Mouse (Mus musculus): ENCODE measurements around the gene Kif19a. TPM values are rescaled to one million over a fixed set of nuclear protein-coding genes. Genes with fewer than 3 reads are reported as not detected.

Gene Kif19a
- polyA plus RNA-seq, 1 experiment from 2014 or later: 0.17 TPM

DNA sequence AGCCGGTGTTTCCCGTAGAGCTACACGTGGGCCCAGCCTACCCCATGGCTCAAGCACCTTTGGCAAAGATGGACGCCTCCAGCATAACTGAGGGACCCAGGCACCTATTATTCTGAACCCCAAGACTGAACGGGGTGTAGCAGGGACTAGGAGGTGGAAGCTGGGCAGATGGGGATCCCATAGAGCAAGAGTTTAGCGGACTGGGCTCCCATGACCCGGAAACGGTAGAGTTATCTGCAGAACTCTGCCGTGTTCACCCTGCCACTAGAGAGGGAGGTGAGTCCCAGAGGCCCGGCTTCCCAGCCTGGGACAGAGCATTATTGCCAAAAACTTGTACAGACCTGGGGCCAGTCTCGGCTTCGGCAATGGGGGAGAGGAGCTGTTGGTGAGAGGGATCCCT lies 25.0 kb downstream of the Kif19a start:
- Histone ChIP-seq H3K4me1 (ENCODE audit: control insufficient read depth, low read depth, low read length) (peaks cover 4% of the 10 kb centered on the region), H3K4me2 (ENCODE audit: low read depth, low read length) (no peak overlapping the region), H3K27me3 (ENCODE audit: control insufficient read depth, insufficient read depth, low read depth, low read length) (peaks cover 85% of the 10 kb centered on the region), H3K4me3 (ENCODE audit: low read depth, low read length) (no peak overlapping the region), H3K9ac (ENCODE audit: low read depth, low read length) (no peak overlapping the region), H3K27ac (ENCODE audit: low read length) (no peak overlapping the region), H3K9me3 (replicated peaks; ENCODE audit: control insufficient read depth, low read length) (no peaks in the 10 kb centered on the region), H3K36me3 (ENCODE audit: control insufficient read depth, insufficient read depth) (no peaks in the 10 kb centered on the region)
- 54% methylated on average over 12 of the region's 12 CpGs for WGBS (ENCODE audit: insufficient replicate concordance)
- ATAC-seq (ENCODE audit: low read depth): no peak

DNA sequence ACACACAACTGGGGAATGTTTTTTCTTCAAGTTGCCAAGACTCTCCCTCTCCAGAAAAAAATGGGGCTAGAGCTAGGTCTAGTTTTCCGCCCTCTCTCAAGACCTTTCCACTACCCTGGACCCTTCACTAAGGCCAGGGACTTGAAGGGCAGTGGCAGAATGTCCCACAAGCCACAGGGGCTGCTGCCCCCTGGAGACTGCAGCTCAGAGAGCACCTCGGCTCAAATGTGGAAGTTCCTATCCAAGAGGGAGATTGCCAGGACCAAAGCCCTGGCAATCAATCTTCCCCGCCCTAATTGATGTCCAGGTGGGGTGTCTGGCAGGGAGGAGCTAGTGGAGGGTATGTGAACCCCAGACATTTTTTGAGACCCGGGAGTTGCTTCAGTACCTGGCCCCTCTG lies 25.7 kb downstream of the Kif19a start:
- Histone ChIP-seq H3K27ac (ENCODE audit: low read length) (no peak overlapping the region), H3K9ac (ENCODE audit: low read depth, low read length) (no peak overlapping the region), H3K4me1 (ENCODE audit: control insufficient read depth, low read depth, low read length) (peaks cover 4% of the 10 kb centered on the region), H3K9me3 (replicated peaks; ENCODE audit: control insufficient read depth, low read length) (no peaks in the 10 kb centered on the region), H3K4me3 (ENCODE audit: low read depth, low read length) (no peak overlapping the region), H3K36me3 (ENCODE audit: control insufficient read depth, insufficient read depth) (no peaks in the 10 kb centered on the region), H3K27me3 (ENCODE audit: control insufficient read depth, insufficient read depth, low read depth, low read length) (peaks cover 78% of the 10 kb centered on the region), H3K4me2 (ENCODE audit: low read depth, low read length) (no peak overlapping the region)
- no peak for ATAC-seq (ENCODE audit: low read depth)
- 12% methylated on average over 4 of the region's 4 CpGs for WGBS (ENCODE audit: insufficient replicate concordance)

DNA sequence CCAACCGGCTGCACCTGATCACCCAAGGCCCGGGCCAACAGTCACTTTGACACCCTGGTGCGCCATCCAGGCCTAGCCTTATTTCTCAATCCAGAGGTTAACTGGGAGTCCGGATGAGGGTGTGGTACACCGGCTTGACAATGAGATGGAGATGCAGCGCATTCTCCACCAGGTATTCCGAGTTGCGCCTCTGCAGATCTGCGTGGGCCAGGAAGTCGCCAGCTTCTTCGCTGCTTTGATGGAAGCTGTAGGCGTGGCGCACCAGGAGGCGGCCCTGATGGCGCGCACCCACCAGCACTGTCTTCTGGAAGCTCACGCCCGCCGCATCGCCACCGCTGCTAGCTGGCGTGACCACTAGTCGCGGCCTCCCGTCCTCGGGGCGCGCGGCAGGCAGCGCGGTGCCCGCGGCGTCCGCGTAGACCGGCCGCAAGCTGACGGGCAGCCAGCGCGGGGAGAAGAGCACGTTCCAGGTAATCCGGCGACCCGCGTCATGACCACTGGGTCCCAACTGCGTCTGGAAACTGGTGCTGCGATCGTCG lies 26.2 kb downstream of the Kif19a start:
- no peaks in the 10 kb centered on the region for H3K36me3 ChIP-seq (ENCODE audit: control insufficient read depth, insufficient read depth)
- no peaks in the 10 kb centered on the region for H3K9me3 ChIP-seq (replicated peaks; ENCODE audit: control insufficient read depth, low read length)
- H3K27me3 ChIP-seq (ENCODE audit: control insufficient read depth, insufficient read depth, low read depth, low read length): peaks cover 73% of the 10 kb centered on the region
- H3K4me2 ChIP-seq (ENCODE audit: low read depth, low read length): peak overlapping the region; percentile 39
- no peak for ATAC-seq (ENCODE audit: low read depth)
- no peak overlapping the region for H3K9ac ChIP-seq (ENCODE audit: low read depth, low read length)
- H3K27ac ChIP-seq (ENCODE audit: low read length): no peak overlapping the region
- H3K4me3 ChIP-seq (ENCODE audit: low read depth, low read length): peak overlapping the region; percentile 32
- H3K4me1 ChIP-seq (ENCODE audit: control insufficient read depth, low read depth, low read length): peaks cover 4% of the 10 kb centered on the region
- 2% methylated on average over 50 of the region's 50 CpGs for WGBS (ENCODE audit: insufficient replicate concordance)

DNA sequence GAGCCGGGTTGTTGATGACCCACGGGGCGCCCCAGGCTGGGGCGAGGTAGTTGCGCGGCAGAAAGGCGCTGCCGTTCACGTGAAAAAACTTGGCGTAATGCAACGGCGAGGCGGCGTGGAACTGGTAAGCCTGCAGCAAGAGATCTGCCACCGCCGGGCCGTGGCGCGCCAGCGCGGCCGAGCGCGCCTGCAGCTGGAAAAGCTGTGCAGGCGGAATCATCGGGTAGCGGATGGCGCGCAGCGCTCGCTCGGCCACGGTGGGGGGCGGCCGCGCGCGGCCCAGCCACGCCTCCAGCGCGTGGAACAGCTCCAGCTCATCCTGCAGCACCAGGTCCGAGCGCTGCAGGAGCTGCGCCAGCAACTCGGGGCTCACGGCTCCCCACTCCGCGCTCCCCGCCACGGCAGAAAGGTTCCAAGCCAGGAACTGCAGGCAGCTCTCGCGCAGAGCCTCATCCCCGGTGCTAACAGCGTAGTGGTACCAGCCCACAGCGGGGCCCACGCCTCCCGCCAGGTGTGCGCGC lies 26.8 kb downstream of the Kif19a start:
- Histone ChIP-seq H3K4me3 (ENCODE audit: low read depth, low read length) (peak overlapping the region; percentile 32), H3K9me3 (replicated peaks; ENCODE audit: control insufficient read depth, low read length) (no peaks in the 10 kb centered on the region), H3K4me2 (ENCODE audit: low read depth, low read length) (peak overlapping the region; percentile 39), H3K4me1 (ENCODE audit: control insufficient read depth, low read depth, low read length) (peaks cover 4% of the 10 kb centered on the region), H3K36me3 (ENCODE audit: control insufficient read depth, insufficient read depth) (no peaks in the 10 kb centered on the region), H3K27me3 (ENCODE audit: control insufficient read depth, insufficient read depth, low read depth, low read length) (peaks cover 67% of the 10 kb centered on the region), H3K9ac (ENCODE audit: low read depth, low read length) (no peak overlapping the region), H3K27ac (ENCODE audit: low read length) (no peak overlapping the region)
- WGBS (ENCODE audit: insufficient replicate concordance): 2% methylated on average over 58 of the region's 59 CpGs
- ATAC-seq (ENCODE audit: low read depth): no peak

DNA sequence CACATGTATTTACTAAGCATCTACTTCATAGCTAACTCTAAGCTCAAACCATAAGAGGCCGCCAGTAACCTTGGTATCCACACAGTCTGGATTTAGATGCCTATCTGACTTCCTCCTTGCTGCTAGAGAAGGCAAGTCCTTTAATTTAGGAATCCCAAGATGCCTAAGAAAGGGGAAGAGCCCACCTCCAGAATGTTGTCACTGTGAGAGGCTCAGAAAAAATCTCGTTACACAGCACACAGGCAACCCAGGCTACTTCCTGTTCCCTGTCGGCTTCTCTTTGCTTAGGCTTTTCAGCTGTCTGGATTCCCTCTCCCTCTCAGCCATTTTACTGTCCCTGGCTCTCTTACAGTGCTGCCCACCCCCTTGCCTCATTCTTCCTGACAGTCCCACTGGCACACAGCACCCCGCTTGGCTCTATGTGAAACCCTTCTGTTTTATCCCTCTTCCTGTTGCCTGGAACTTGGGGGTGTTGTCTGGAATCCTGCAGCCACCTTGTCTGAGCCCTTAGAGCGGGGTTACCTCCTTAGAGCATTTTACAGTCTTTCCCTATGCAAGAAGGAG lies 27.8 kb downstream of the Kif19a start:
- Histone ChIP-seq H3K4me3 (ENCODE audit: low read depth, low read length) (no peak overlapping the region), H3K4me2 (ENCODE audit: low read depth, low read length) (no peak overlapping the region), H3K36me3 (ENCODE audit: control insufficient read depth, insufficient read depth) (no peaks in the 10 kb centered on the region), H3K9ac (ENCODE audit: low read depth, low read length) (no peak overlapping the region), H3K27ac (ENCODE audit: low read length) (no peak overlapping the region), H3K9me3 (replicated peaks; ENCODE audit: control insufficient read depth, low read length) (no peaks in the 10 kb centered on the region), H3K4me1 (ENCODE audit: control insufficient read depth, low read depth, low read length) (peaks cover 4% of the 10 kb centered on the region), H3K27me3 (ENCODE audit: control insufficient read depth, insufficient read depth, low read depth, low read length) (peaks cover 59% of the 10 kb centered on the region)
- 27% methylated on average over 5 of the region's 5 CpGs for WGBS (ENCODE audit: insufficient replicate concordance)
- ATAC-seq (ENCODE audit: low read depth): no peak

DNA sequence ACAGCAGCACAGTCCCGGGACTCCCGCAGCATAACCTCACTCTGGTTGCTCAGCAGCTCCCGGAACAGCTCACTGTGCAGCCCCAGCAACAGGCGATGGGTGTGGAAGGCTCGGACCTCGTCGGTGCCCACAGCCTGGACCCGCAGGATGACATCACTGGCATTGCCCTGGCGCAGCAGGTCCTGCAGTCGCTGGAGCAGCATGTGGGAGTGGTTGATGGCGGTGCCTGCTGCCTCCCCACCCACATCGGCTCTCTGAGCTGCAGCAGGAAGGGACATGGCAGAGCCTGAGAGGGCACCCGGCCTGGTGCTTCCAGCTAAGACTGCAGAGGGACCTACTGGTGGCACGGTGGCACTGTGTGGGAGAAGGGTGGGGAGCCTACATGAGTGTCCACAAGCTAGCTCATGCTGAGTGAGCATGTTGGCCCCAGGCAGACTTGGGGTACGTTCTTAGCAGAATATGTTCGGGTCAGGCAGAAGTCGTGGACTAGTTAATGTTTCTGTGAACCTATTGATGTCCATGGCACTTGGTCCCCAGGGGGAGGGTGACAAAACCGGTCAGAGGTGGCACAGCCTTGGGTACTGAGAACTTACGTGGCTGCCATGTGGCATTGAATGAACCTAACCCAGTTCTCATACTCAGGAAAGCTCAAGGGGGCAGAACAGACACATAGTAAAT lies 28.8 kb downstream of the Kif19a start:
- H3K4me1 ChIP-seq (ENCODE audit: control insufficient read depth, low read depth, low read length): peaks cover 4% of the 10 kb centered on the region
- ATAC-seq (ENCODE audit: low read depth): no peak
- H3K9ac ChIP-seq (ENCODE audit: low read depth, low read length): no peak overlapping the region
- peaks cover 52% of the 10 kb centered on the region for H3K27me3 ChIP-seq (ENCODE audit: control insufficient read depth, insufficient read depth, low read depth, low read length)
- no peak overlapping the region for H3K4me3 ChIP-seq (ENCODE audit: low read depth, low read length)
- H3K27ac ChIP-seq (ENCODE audit: low read length): no peak overlapping the region
- no peaks in the 10 kb centered on the region for H3K9me3 ChIP-seq (replicated peaks; ENCODE audit: control insufficient read depth, low read length)
- no peaks in the 10 kb centered on the region for H3K36me3 ChIP-seq (ENCODE audit: control insufficient read depth, insufficient read depth)
- 57% methylated on average over 19 of the region's 19 CpGs for WGBS (ENCODE audit: insufficient replicate concordance)
- H3K4me2 ChIP-seq (ENCODE audit: low read depth, low read length): no peak overlapping the region

DNA sequence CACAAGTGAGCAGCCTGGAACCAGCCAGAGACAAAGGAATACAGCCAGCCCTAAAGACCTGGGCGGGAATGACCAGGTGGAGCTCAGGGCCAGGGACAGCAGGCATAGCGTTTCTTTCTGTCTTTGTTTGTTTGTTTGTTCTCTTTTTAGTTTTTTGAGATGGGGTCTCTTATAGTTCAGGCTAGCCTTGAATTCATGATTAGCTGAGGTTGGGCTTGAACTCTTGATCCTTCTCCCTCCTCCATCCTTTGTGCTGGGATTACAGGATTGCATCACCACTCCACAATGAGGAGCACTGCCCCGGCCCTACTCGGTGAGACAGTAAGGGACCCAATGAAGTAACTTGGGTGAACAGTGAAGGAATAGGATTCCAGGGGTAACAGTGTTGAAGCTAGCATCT lies 29.5 kb downstream of the Kif19a start:
- 43% methylated on average over 4 of the region's 4 CpGs for WGBS (ENCODE audit: insufficient replicate concordance)

DNA sequence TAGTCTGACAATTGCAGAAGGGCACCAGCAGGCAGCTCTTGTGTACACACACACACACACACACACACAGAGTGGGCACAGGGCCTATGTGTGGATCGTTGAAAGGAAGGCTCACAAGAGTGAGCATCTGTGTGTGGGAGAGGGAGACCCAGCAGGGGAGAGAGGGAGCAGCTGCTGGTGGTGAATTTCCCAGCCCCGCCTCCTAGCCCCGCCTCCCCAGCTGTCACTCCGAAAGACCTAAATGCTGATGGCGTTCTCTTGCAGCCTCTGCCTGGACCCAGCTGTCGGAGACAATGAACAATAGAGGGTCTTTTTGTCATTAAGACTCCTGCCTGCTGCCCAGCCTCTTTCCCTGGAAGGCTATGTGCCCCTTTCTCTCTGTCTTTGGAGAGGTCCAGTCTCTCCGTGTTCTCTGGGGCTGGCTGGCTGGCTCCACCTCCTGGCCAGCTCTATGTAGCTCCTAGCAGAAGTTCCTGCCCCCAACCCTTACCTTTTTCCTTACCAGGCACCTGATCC lies 30.1 kb downstream of the Kif19a start:
- ATAC-seq (ENCODE audit: low read depth): no peak
- Histone ChIP-seq H3K4me1 (ENCODE audit: control insufficient read depth, low read depth, low read length) (no peaks in the 10 kb centered on the region; the same call in none of the 2 replicates), H3K36me3 (ENCODE audit: control insufficient read depth, insufficient read depth) (no peaks in the 10 kb centered on the region), H3K27ac (ENCODE audit: low read length) (no peak overlapping the region), H3K9ac (ENCODE audit: low read depth, low read length) (no peak overlapping the region), H3K27me3 (ENCODE audit: control insufficient read depth, insufficient read depth, low read depth, low read length) (peaks cover 39% of the 10 kb centered on the region), H3K9me3 (replicated peaks; ENCODE audit: control insufficient read depth, low read length) (no peaks in the 10 kb centered on the region), H3K4me2 (ENCODE audit: low read depth, low read length) (peak overlapping the region; percentile 55), H3K4me3 (ENCODE audit: low read depth, low read length) (peak overlapping the region; percentile 26)
- 3% methylated on average over 7 of the region's 7 CpGs for WGBS (ENCODE audit: insufficient replicate concordance)

More for the DNA sequence above, 29.5 kb downstream of the Kif19a start:
- H3K9ac ChIP-seq (ENCODE audit: low read depth, low read length): no peak overlapping the region
- no peaks in the 10 kb centered on the region for H3K36me3 ChIP-seq (ENCODE audit: control insufficient read depth, insufficient read depth)
- H3K4me3 ChIP-seq (ENCODE audit: low read depth, low read length): no peak overlapping the region
- peaks cover 45% of the 10 kb centered on the region for H3K27me3 ChIP-seq (ENCODE audit: control insufficient read depth, insufficient read depth, low read depth, low read length)
- H3K4me2 ChIP-seq (ENCODE audit: low read depth, low read length): no peak overlapping the region
- H3K27ac ChIP-seq (ENCODE audit: low read length): no peak overlapping the region
- no peaks in the 10 kb centered on the region for H3K9me3 ChIP-seq (replicated peaks; ENCODE audit: control insufficient read depth, low read length)
- no peaks in the 10 kb centered on the region; the same call in none of the 2 replicates for H3K4me1 ChIP-seq (ENCODE audit: control insufficient read depth, low read depth, low read length)
- no peak for ATAC-seq (ENCODE audit: low read depth)

DNA sequence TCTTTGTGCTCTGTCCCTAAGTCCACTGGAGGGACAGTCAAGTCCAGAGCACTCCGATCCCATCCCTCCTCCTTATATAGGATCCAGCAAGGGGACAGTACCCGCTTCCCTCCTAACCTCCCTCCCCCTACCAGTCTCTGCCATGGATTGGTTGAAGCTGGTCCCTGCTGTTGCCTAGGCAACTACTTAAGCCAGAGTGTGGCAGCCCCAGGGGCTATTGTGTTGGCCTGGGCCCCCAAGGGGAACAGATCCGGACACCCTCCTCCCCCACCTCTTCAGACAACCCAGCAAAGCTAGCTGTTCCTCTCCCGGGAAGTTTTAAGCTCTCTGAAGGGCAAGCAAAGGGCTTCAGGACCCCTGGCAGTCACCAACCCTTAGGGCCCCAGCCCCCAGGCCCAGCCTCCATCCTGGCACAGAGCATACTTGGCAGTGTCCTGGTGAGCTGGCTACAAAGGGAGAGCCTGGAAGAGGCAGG lies 30.7 kb downstream of the Kif19a start, which contains the start of gene Btbd17:
Gene Btbd17 (minus strand): TSS at position 98 of the 475 bp plus-strand sequence.
- Histone ChIP-seq H3K36me3 (ENCODE audit: control insufficient read depth, insufficient read depth) (no peaks in the 10 kb centered on the region), H3K27me3 (ENCODE audit: control insufficient read depth, insufficient read depth, low read depth, low read length) (peaks cover 34% of the 10 kb centered on the region), H3K4me3 (ENCODE audit: low read depth, low read length) (peak within 1 kb of the TSS; percentile 26), H3K9ac (ENCODE audit: low read depth, low read length) (no peak within 1 kb of the TSS), H3K4me2 (ENCODE audit: low read depth, low read length) (peak within 1 kb of the TSS; percentile 55), H3K27ac (ENCODE audit: low read length) (no peak within 1 kb of the TSS), H3K9me3 (replicated peaks; ENCODE audit: control insufficient read depth, low read length) (no peaks in the 10 kb centered on the region), H3K4me1 (ENCODE audit: control insufficient read depth, low read depth, low read length) (no peaks in the 10 kb centered on the region; the same call in none of the 2 replicates)
- WGBS (ENCODE audit: insufficient replicate concordance): 12% methylated on average over 4 of the region's 4 CpGs
- ATAC-seq (ENCODE audit: low read depth): no peak
